Mouse (Mus musculus): ENCODE results near the gene Aifm3. TPM values are rescaled to one million over a fixed set of nuclear protein-coding genes. Genes with fewer than 3 reads are reported as not detected.

The Aifm3 gene
- polyA plus RNA-seq, 1 experiment, result 0.23 TPM

- Histone ChIP-seq H3K4me1 (ENCODE audit: control insufficient read depth, insufficient read depth, insufficient read length) (peaks cover 5% of the 10 kb centered on the region; the same call in 1 of the 2 replicates), H3K36me3 (ENCODE audit: control insufficient read depth, insufficient read depth, low read length) (peaks cover 6% of the 10 kb centered on the region; the same call in 1 of the 2 replicates), H3K27me3 (ENCODE audit: control insufficient read depth, insufficient read depth, low read length) (no peaks in the 10 kb centered on the region), H3K27ac (ENCODE audit: insufficient read depth, low read length) (no peak overlapping the region), H3K4me3 (ENCODE audit: extremely low read depth, insufficient read depth, insufficient read length) (no peak overlapping the region)
- 98% methylated on average over 2 of the region's 2 CpGs for WGBS
- DNase-seq (ENCODE audit: low read depth in 1 of 2, low spot score in 2 of 2), result no peak
- TF ChIP-seq CTCF (IDR thresholded peaks at IDR 0.05; ENCODE audit: extremely low read depth, insufficient read depth, insufficient read length, insufficient replicate concordance), result no peak
- TF ChIP-seq POLR2A (IDR thresholded peaks at IDR 0.05; ENCODE audit: low read depth, low read length), result no peak
Observed at GRCm38 (mm10) chr16:17510143-17510542, 20.7 kb downstream of the Aifm3 start.

- TF ChIP-seq POLR2A (IDR thresholded peaks at IDR 0.05; ENCODE audit: low read depth, low read length) (no peak), CTCF (IDR thresholded peaks at IDR 0.05; ENCODE audit: extremely low read depth, insufficient read depth, insufficient read length, insufficient replicate concordance) (no peak)
- no peak overlapping the region for H3K27ac ChIP-seq (ENCODE audit: insufficient read depth, low read length)
Observed at GRCm38 (mm10) chr16:17510686-17511085, 21.3 kb downstream of the Aifm3 start.

GRCm38 (mm10) chr16:17511431-17511830 lies 22.0 kb downstream of the Aifm3 start:
- no peak for TF ChIP-seq POLR2A (IDR thresholded peaks at IDR 0.05; ENCODE audit: low read depth, low read length)
- Histone ChIP-seq H3K27me3 (ENCODE audit: control insufficient read depth, insufficient read depth, low read length) (no peaks in the 10 kb centered on the region), H3K4me3 (ENCODE audit: extremely low read depth, insufficient read depth, insufficient read length) (no peak overlapping the region), H3K36me3 (ENCODE audit: control insufficient read depth, insufficient read depth, low read length) (peaks cover 8% of the 10 kb centered on the region; the same call in 1 of the 2 replicates), H3K27ac (ENCODE audit: insufficient read depth, low read length) (no peak overlapping the region), H3K4me1 (ENCODE audit: control insufficient read depth, insufficient read depth, insufficient read length) (peaks cover 5% of the 10 kb centered on the region; the same call in 1 of the 2 replicates)
- DNase-seq (ENCODE audit: low read depth in 1 of 2, low spot score in 2 of 2), result no peak
- WGBS, result 97% methylated on average over 4 of the region's 4 CpGs

More at GRCm38 (mm10) chr16:17510686-17511085, 21.3 kb downstream of the Aifm3 start:
- WGBS, result 66% methylated on average over 2 of the region's 2 CpGs
- no peak for DNase-seq (ENCODE audit: low read depth in 1 of 2, low spot score in 2 of 2)
- H3K4me3 ChIP-seq (ENCODE audit: extremely low read depth, insufficient read depth, insufficient read length), result no peak overlapping the region
- peaks cover 5% of the 10 kb centered on the region; the same call in 1 of the 2 replicates for H3K4me1 ChIP-seq (ENCODE audit: control insufficient read depth, insufficient read depth, insufficient read length)
- no peaks in the 10 kb centered on the region for H3K27me3 ChIP-seq (ENCODE audit: control insufficient read depth, insufficient read depth, low read length)
- H3K36me3 ChIP-seq (ENCODE audit: control insufficient read depth, insufficient read depth, low read length), result peaks cover 6% of the 10 kb centered on the region; the same call in 1 of the 2 replicates

- H3K4me3 ChIP-seq (ENCODE audit: extremely low read depth, insufficient read depth, insufficient read length), result no peak overlapping the region
- peaks cover 42% of the 10 kb centered on the region for H3K36me3 ChIP-seq (ENCODE audit: control insufficient read depth, insufficient read depth, low read length)
- TF ChIP-seq CTCF (IDR thresholded peaks at IDR 0.05; ENCODE audit: extremely low read depth, insufficient read depth, insufficient read length, insufficient replicate concordance) (no peak), POLR2A (IDR thresholded peaks at IDR 0.05; ENCODE audit: low read depth, low read length) (no peak)
- WGBS, result 96% methylated on average over 2 of the region's 2 CpGs
- no peak for DNase-seq (ENCODE audit: low read depth in 1 of 2, low spot score in 2 of 2)
- no peak overlapping the region for H3K27ac ChIP-seq (ENCODE audit: insufficient read depth, low read length)
- H3K27me3 ChIP-seq (ENCODE audit: control insufficient read depth, insufficient read depth, low read length), result no peaks in the 10 kb centered on the region
- no peaks in the 10 kb centered on the region for H3K4me1 ChIP-seq (ENCODE audit: control insufficient read depth, insufficient read depth, insufficient read length)
Observed at GRCm38 (mm10) chr16:17518910-17519309, 29.5 kb downstream of the Aifm3 start.

- peaks cover 55% of the 10 kb centered on the region for H3K36me3 ChIP-seq (ENCODE audit: control insufficient read depth, insufficient read depth, low read length)
- TF ChIP-seq CTCF (IDR thresholded peaks at IDR 0.05; ENCODE audit: extremely low read depth, insufficient read depth, insufficient read length, insufficient replicate concordance) (no peak), POLR2A (IDR thresholded peaks at IDR 0.05; ENCODE audit: low read depth, low read length) (no peak)
- H3K27ac ChIP-seq (ENCODE audit: insufficient read depth, low read length), result no peak overlapping the region
- H3K4me1 ChIP-seq (ENCODE audit: control insufficient read depth, insufficient read depth, insufficient read length), result no peaks in the 10 kb centered on the region
- DNase-seq (ENCODE audit: low read depth in 1 of 2, low spot score in 2 of 2), result no peak
- WGBS, result 94% methylated on average over 11 of the region's 11 CpGs
- H3K4me3 ChIP-seq (ENCODE audit: extremely low read depth, insufficient read depth, insufficient read length), result no peak overlapping the region
- no peaks in the 10 kb centered on the region for H3K27me3 ChIP-seq (ENCODE audit: control insufficient read depth, insufficient read depth, low read length)
Observed at GRCm38 (mm10) chr16:17524156-17524555, 34.7 kb downstream of the Aifm3 start.

GRCm38 (mm10) chr16:17525524-17525923 lies 36.1 kb downstream of the Aifm3 start:
- no peaks in the 10 kb centered on the region for H3K27me3 ChIP-seq (ENCODE audit: control insufficient read depth, insufficient read depth, low read length)
- H3K27ac ChIP-seq (ENCODE audit: insufficient read depth, low read length), result no peak overlapping the region
- WGBS, result 90% methylated on average over 3 of the region's 3 CpGs
- no peak overlapping the region for H3K4me3 ChIP-seq (ENCODE audit: extremely low read depth, insufficient read depth, insufficient read length)
- H3K4me1 ChIP-seq (ENCODE audit: control insufficient read depth, insufficient read depth, insufficient read length), result peaks cover 4% of the 10 kb centered on the region
- TF ChIP-seq CTCF (IDR thresholded peaks at IDR 0.05; ENCODE audit: extremely low read depth, insufficient read depth, insufficient read length, insufficient replicate concordance), result no peak
- TF ChIP-seq POLR2A (IDR thresholded peaks at IDR 0.05; ENCODE audit: low read depth, low read length), result no peak
- peaks cover 47% of the 10 kb centered on the region for H3K36me3 ChIP-seq (ENCODE audit: control insufficient read depth, insufficient read depth, low read length)
- no peak for DNase-seq (ENCODE audit: low read depth in 1 of 2, low spot score in 2 of 2)

GRCm38 (mm10) chr16:17526223-17526622 lies 36.8 kb downstream of the Aifm3 start:
- WGBS, result 92% methylated on average over 6 of the region's 6 CpGs

More at GRCm38 (mm10) chr16:17526223-17526622, 36.8 kb downstream of the Aifm3 start:
- H3K27me3 ChIP-seq (ENCODE audit: control insufficient read depth, insufficient read depth, low read length), result no peaks in the 10 kb centered on the region
- H3K4me3 ChIP-seq (ENCODE audit: extremely low read depth, insufficient read depth, insufficient read length), result no peak overlapping the region
- DNase-seq (ENCODE audit: low read depth in 1 of 2, low spot score in 2 of 2), result no peak
- H3K4me1 ChIP-seq (ENCODE audit: control insufficient read depth, insufficient read depth, insufficient read length), result peaks cover 4% of the 10 kb centered on the region
- peaks cover 41% of the 10 kb centered on the region for H3K36me3 ChIP-seq (ENCODE audit: control insufficient read depth, insufficient read depth, low read length)
- H3K27ac ChIP-seq (ENCODE audit: insufficient read depth, low read length), result no peak overlapping the region
- no peak for TF ChIP-seq POLR2A (IDR thresholded peaks at IDR 0.05; ENCODE audit: low read depth, low read length)
- TF ChIP-seq CTCF (IDR thresholded peaks at IDR 0.05; ENCODE audit: extremely low read depth, insufficient read depth, insufficient read length, insufficient replicate concordance), result no peak
